Mouse (Mus musculus) cerebellum, adult 2 months (tissue): Measurements from ENCODE around the gene Slc9a2. TPM values are rescaled to one million over a fixed set of nuclear protein-coding genes. Genes with fewer than 3 reads are reported as not detected.

Source experiments
- DNase-seq, 2 experiments: peaks; one replicate each; pipeline ENCODE4 v3.0.0; 2021
- H3K27ac ChIP-seq: fragments of 200-500 bp; 2 replicates; pipeline ENCODE4 v1.5.1; 2012; ENCODE audit warnings: low read length, control low read depth, inconsistent platforms; ENCODE audit not compliant: insufficient read depth
- H3K27me3 ChIP-seq: fragments of 200-500 bp; 2 replicates; pipeline ENCODE4 v1.6.1; 2012; ENCODE audit warnings: inconsistent platforms, mild to moderate bottlenecking, low read length, moderate library complexity; ENCODE audit not compliant: control insufficient read depth, insufficient read depth
- H3K4me1 ChIP-seq: fragments of 200-500 bp; 2 replicates; pipeline ENCODE4 v1.6.1; 2011; ENCODE audit warnings: low read length; ENCODE audit not compliant: control insufficient read depth, insufficient read depth
- H3K4me3 ChIP-seq: fragments of 200-500 bp; replicated peaks from 2 replicates; pipeline ENCODE3; 2011; ENCODE audit warnings: mild to moderate bottlenecking, low read depth, low read length, control low read depth; ENCODE audit not compliant: insufficient read depth
- CTCF ChIP-seq: fragments of 200-500 bp; IDR thresholded peaks from 2 replicates; pipeline ENCODE4 v1.5.1; 2011; ENCODE audit warnings: low read depth, mild to moderate bottlenecking, control low read depth, low read length, moderate library complexity, borderline replicate concordance; ENCODE audit not compliant: insufficient read depth
- POLR2A ChIP-seq: fragments of 200-500 bp; IDR thresholded peaks from 2 replicates; pipeline ENCODE4 v1.6.1; 2011; ENCODE audit warnings: low read length, control low read depth, borderline replicate concordance; ENCODE audit not compliant: insufficient read depth
- WGBS: fragments of 180-500 bp; shearing (Covaris S2); methylation state at CpG from one replicate; pipeline ENCODE4 v1.1.7; 2018; 5-methylcytosine and 5-hydroxymethylcytosine counted together
- polyA plus RNA-seq: library from polyadenylated mRNA; depleted of rRNA; stranded (reverse); fragments of >200 nt; gene quantifications from 2 replicates; pipeline ENCODE4 v1.2.3, GENCODE M21; 2012; rRNA removed

The Slc9a2 gene
- polyA plus RNA-seq, 1 experiment, result 0.92 TPM

- no peak for DNase-seq
- Histone ChIP-seq H3K4me3 (no peak overlapping the region), H3K27me3 (no peaks in the 10 kb centered on the region), H3K27ac (no peak overlapping the region), H3K4me1 (no peaks in the 10 kb centered on the region)
- 45% methylated on average over 16 of the region's 16 CpGs for whole genome bisulfite sequencing
- no peak for TF ChIP-seq CTCF
- no peak for TF ChIP-seq POLR2A
Observed at GRCm38 (mm10) chr1:40815071-40815845, 134.9 kb downstream of the Slc9a2 start.

Other genes with a start within 250 kb of the Slc9a2 start
- gene Il18r1, start 215.0 kb upstream of the Slc9a2 start, polyA plus RNA-seq, result 0.02 TPM in 1 of 2 replicates, not detected in the other
- gene Il18rap, start 165.2 kb upstream of the Slc9a2 start, polyA plus RNA-seq, result 0.03 and 0.08 TPM in 2 replicates
- gene Slc9a4, start 100.5 kb upstream of the Slc9a2 start, polyA plus RNA-seq, result 0.17 and 0.20 TPM in 2 replicates
- gene Mfsd9, start 110.1 kb downstream of the Slc9a2 start, polyA plus RNA-seq, result 2.9 TPM in 2 replicates
- gene Tmem182, start 125.0 kb downstream of the Slc9a2 start, polyA plus RNA-seq, result 0.19 and 0.23 TPM in 2 replicates